Mouse (Mus musculus): Measurements from ENCODE around the gene Tmem163. TPM values are rescaled to one million over a fixed set of nuclear protein-coding genes. Genes with fewer than 3 reads are reported as not detected.

Gene Tmem163
- polyA plus RNA-seq, 1 experiment from 2014 or later = 0.69 TPM

- TF ChIP-seq CTCF (IDR thresholded peaks at IDR 0.05; ENCODE audit: low read depth) (peak; percentile 45), EP300 (optimal IDR thresholded peaks at IDR 0.05) (no peak)
- Histone ChIP-seq H3K4me2 (replicated peaks; ENCODE audit: low read depth) (no peak overlapping the region), H3K27ac (replicated peaks) (no peak overlapping the region), H3K4me3 (ENCODE audit: low read depth, low read length) (no peak overlapping the region), H3K36me3 (ENCODE audit: control insufficient read depth, insufficient read depth, low read length) (no peaks in the 10 kb centered on the region; the same call in 1 of the 2 replicates), H3K27me3 (ENCODE audit: control insufficient read depth, insufficient read depth, low read length) (no peaks in the 10 kb centered on the region), H3K4me1 (replicated peaks; ENCODE audit: control insufficient read depth, insufficient read depth) (no peaks in the 10 kb centered on the region), H3K9ac (ENCODE audit: low read length) (no peak overlapping the region), H3K9me3 (ENCODE audit: control insufficient read depth, low read length) (no peaks in the 10 kb centered on the region)
- ATAC-seq (ENCODE audit: low FRiP score, low TSS enrichment) (no peak), DNase-seq (ENCODE audit: low spot score) (no peak)
- 61% methylated on average over 3 of the region's 3 CpGs for WGBS
Measured at GRCm38 (mm10) chr1:127441736-127442135, 237.6 kb downstream of the Tmem163 start.

GRCm38 (mm10) chr1:127441007-127441406, 238.3 kb downstream of the Tmem163 start:
- no peak overlapping the region for H3K4me3 ChIP-seq (ENCODE audit: low read depth, low read length)
- ATAC-seq (ENCODE audit: low FRiP score, low TSS enrichment) = no peak
- H3K27me3 ChIP-seq (ENCODE audit: control insufficient read depth, insufficient read depth, low read length) = no peaks in the 10 kb centered on the region
- no peak overlapping the region for H3K9ac ChIP-seq (ENCODE audit: low read length)
- no peak for TF ChIP-seq EP300 (optimal IDR thresholded peaks at IDR 0.05)
- no peak for TF ChIP-seq CTCF (IDR thresholded peaks at IDR 0.05; ENCODE audit: low read depth)
- H3K9me3 ChIP-seq (ENCODE audit: control insufficient read depth, low read length) = no peaks in the 10 kb centered on the region
- DNase-seq (ENCODE audit: low spot score) = no peak
- H3K4me2 ChIP-seq (replicated peaks; ENCODE audit: low read depth) = no peak overlapping the region
- no peaks in the 10 kb centered on the region; the same call in 1 of the 2 replicates for H3K36me3 ChIP-seq (ENCODE audit: control insufficient read depth, insufficient read depth, low read length)
- H3K4me1 ChIP-seq (replicated peaks; ENCODE audit: control insufficient read depth, insufficient read depth) = no peaks in the 10 kb centered on the region
- no peak overlapping the region for H3K27ac ChIP-seq (replicated peaks)
- 68% methylated on average over 1 of the region's 1 CpGs for WGBS

- Histone ChIP-seq H3K27me3 (ENCODE audit: control insufficient read depth, insufficient read depth, low read length) (no peaks in the 10 kb centered on the region), H3K4me1 (replicated peaks; ENCODE audit: control insufficient read depth, insufficient read depth) (no peaks in the 10 kb centered on the region), H3K9ac (ENCODE audit: low read length) (no peak overlapping the region), H3K4me3 (ENCODE audit: low read depth, low read length) (no peak overlapping the region), H3K27ac (replicated peaks) (no peak overlapping the region), H3K36me3 (ENCODE audit: control insufficient read depth, insufficient read depth, low read length) (no peaks in the 10 kb centered on the region), H3K9me3 (ENCODE audit: control insufficient read depth, low read length) (no peaks in the 10 kb centered on the region), H3K4me2 (replicated peaks; ENCODE audit: low read depth) (no peak overlapping the region)
- DNase-seq (ENCODE audit: low spot score) = no peak
- TF ChIP-seq CTCF (IDR thresholded peaks at IDR 0.05; ENCODE audit: low read depth) = no peak
- no peak for TF ChIP-seq EP300 (optimal IDR thresholded peaks at IDR 0.05)
- no peak for ATAC-seq (ENCODE audit: low FRiP score, low TSS enrichment)
- WGBS = 80% methylated on average over 9 of the region's 9 CpGs
Measured at GRCm38 (mm10) chr1:127439452-127439891, 239.9 kb downstream of the Tmem163 start.

- Histone ChIP-seq H3K4me1 (replicated peaks; ENCODE audit: control insufficient read depth, insufficient read depth) (no peaks in the 10 kb centered on the region), H3K9me3 (ENCODE audit: control insufficient read depth, low read length) (no peaks in the 10 kb centered on the region), H3K36me3 (ENCODE audit: control insufficient read depth, insufficient read depth, low read length) (no peaks in the 10 kb centered on the region), H3K4me2 (replicated peaks; ENCODE audit: low read depth) (no peak overlapping the region), H3K9ac (ENCODE audit: low read length) (no peak overlapping the region), H3K4me3 (ENCODE audit: low read depth, low read length) (no peak overlapping the region), H3K27me3 (ENCODE audit: control insufficient read depth, insufficient read depth, low read length) (no peaks in the 10 kb centered on the region), H3K27ac (replicated peaks) (no peak overlapping the region)
- ATAC-seq (ENCODE audit: low FRiP score, low TSS enrichment) (peak; percentile 58; the same call in 1 of the 2 replicates), DNase-seq (ENCODE audit: low spot score) (peak; percentile 56)
- WGBS = 27% methylated on average over 6 of the region's 6 CpGs
- TF ChIP-seq EP300 (optimal IDR thresholded peaks at IDR 0.05) (no peak), CTCF (IDR thresholded peaks at IDR 0.05; ENCODE audit: low read depth) (no peak)
Measured at GRCm38 (mm10) chr1:127437091-127437490, 242.3 kb downstream of the Tmem163 start.

Other genes with a start within 250 kb of the Tmem163 start
- not detected in 2 replicates for gene Acmsd, start 49.9 kb upstream of the Tmem163 start, polyA plus RNA-seq (2015; fragmentation: Nextera tagmentation; extraction: Ambion mirVana)
- gene Ccnt2, start 94.6 kb upstream of the Tmem163 start, polyA plus RNA-seq (2015; fragmentation: Nextera tagmentation; extraction: Ambion mirVana) = 24.7 and 30.1 TPM in 2 replicates
- gene Map3k19, start 175.5 kb upstream of the Tmem163 start, polyA plus RNA-seq (2015; fragmentation: Nextera tagmentation; extraction: Ambion mirVana) = not detected in 2 replicates
- 13.5 and 13.8 TPM in 2 replicates for gene Rab3gap1, start 189.2 kb upstream of the Tmem163 start, polyA plus RNA-seq (2015; fragmentation: Nextera tagmentation; extraction: Ambion mirVana)

Data from stomach, postnatal 0 days (tissue).